Mouse (Mus musculus): ENCODE data around the gene Slc16a10. TPM values are rescaled to one million over a fixed set of nuclear protein-coding genes. Genes with fewer than 3 reads are reported as not detected.

Slc16a10 gene
- 6.0 and 7.9 TPM in 2 replicates for polyA plus RNA-seq (2015; fragmentation: Nextera tagmentation; extraction: Ambion mirVana)

GRCm38 (mm10) chr10:40141864-40142523, at the start of gene Slc16a10:
Gene Slc16a10, minus strand, starts transcription at chr10:40142258.

GRCm38 (mm10) chr10:40024554-40025428, 117.3 kb downstream of the Slc16a10 start, which contains the start of gene Mfsd4b1:
Gene Mfsd4b1, minus strand, starts transcription at chr10:40025268.

DNA sequence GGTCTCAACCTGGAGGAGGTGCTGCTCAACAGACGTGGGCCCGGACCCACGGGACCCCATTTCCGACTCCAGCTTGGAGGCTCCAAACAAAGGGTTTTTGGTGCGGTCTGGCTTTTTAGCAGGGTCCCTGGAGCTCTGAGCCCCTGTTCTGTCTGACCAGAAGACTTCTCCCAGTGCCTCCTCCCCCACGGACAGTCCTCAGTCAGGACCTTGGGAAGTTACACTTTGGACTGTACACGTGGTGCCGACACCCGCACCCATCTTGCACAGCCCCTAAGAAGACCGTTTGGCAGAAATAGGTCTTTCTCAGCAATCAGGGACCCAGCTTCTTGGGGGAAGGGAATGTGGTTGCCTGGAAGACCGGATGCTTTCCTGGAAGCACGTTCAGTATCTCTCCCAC, 155.6 kb downstream of the Slc16a10 start, which contains the start of gene Mfsd4b5:
Gene Mfsd4b5, minus strand, starts transcription at position 181 of the 400 bp plus-strand sequence.

Other genes starting within 250 kb of the Slc16a10 start
- 4.6 and 6.9 TPM in 2 replicates for gene Mfsd4b4, start 243.0 kb downstream of the Slc16a10 start, polyA plus RNA-seq (2015; fragmentation: Nextera tagmentation; extraction: Ambion mirVana)
- not detected in 2 replicates for gene Mfsd4b2, start 215.3 kb downstream of the Slc16a10 start, polyA plus RNA-seq (2015; fragmentation: Nextera tagmentation; extraction: Ambion mirVana)
- gene Mfsd4b3, start 182.1 kb downstream of the Slc16a10 start, polyA plus RNA-seq (2015; fragmentation: Nextera tagmentation; extraction: Ambion mirVana), result 2.1 and 3.8 TPM in 2 replicates
- gene Mfsd4b5, start 155.6 kb downstream of the Slc16a10 start, polyA plus RNA-seq (2015; fragmentation: Nextera tagmentation; extraction: Ambion mirVana), result 0.05 and 0.22 TPM in 2 replicates
- gene Mfsd4b1, start 117.0 kb downstream of the Slc16a10 start, polyA plus RNA-seq (2015; fragmentation: Nextera tagmentation; extraction: Ambion mirVana), result 0.26 and 0.35 TPM in 2 replicates
- 62.1 and 63.0 TPM in 2 replicates for gene Rpf2, start 104.8 kb upstream of the Slc16a10 start, polyA plus RNA-seq (2015; fragmentation: Nextera tagmentation; extraction: Ambion mirVana)
- gene Gtf3c6, start 115.8 kb upstream of the Slc16a10 start, polyA plus RNA-seq (2015; fragmentation: Nextera tagmentation; extraction: Ambion mirVana), result 72.1 and 81.5 TPM in 2 replicates
- gene Amd1, start 159.9 kb upstream of the Slc16a10 start, polyA plus RNA-seq (2015; fragmentation: Nextera tagmentation; extraction: Ambion mirVana), result 22.1 and 36.8 TPM in 2 replicates
- 4.4 and 5.3 TPM in 2 replicates for gene Cdk19, start 197.3 kb upstream of the Slc16a10 start, polyA plus RNA-seq (2015; fragmentation: Nextera tagmentation; extraction: Ambion mirVana)

Measured in adrenal gland, postnatal 0 days (tissue).